Mouse (Mus musculus) lung, postnatal 0 days (tissue): ENCODE data around the gene Commd6.

ENCODE experiments used
- CTCF ChIP-seq: IDR thresholded peaks from 2 replicates; pipeline ENCODE4 v1.5.1; 2016; ENCODE audit warnings: antibody characterized with exemption, mild to moderate bottlenecking
- EP300 ChIP-seq: IDR thresholded peaks from 2 replicates; pipeline ENCODE4 v1.6.1; 2016; ENCODE audit warnings: antibody characterized with exemption, mild to moderate bottlenecking, control low read depth

DNA sequence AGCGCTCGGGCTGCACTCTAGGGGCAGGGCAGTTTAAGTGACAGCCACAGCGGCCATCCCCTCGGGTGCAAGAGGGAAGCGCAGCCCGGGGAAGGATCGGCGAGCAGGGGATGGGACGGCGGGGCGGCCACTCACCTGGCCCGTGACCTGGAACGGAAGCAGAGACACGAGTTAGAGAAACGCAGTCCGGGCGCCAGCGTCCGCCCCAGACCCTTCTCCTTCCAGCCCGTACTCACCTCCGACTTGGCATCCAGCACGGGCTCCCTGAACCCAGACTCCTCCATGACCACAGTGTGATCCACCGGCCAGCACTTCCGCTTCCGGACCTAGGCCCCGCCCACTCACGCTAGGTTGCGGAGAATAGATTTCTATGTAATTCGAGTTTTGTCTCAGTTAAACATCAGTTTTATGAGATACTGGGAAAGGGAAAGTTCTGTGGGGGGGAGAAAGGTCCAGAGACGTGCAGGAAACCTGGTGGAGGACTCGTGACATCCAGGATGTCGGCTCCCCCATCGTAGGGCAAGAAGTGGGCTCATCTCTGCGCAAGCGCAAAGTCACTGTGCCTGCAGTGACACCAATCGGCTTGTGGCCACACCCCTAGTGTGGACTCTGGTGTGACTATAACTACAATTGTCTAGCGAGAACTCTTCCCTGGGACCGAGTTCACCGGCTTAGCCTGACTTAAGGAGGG lies at the start of gene Commd6:
- TF ChIP-seq CTCF, result peak; percentile 42
- 0 out of 2 replicates have a peak, but pooled peaks have one; percentile 10 for TF ChIP-seq EP300
